Mouse (Mus musculus) midbrain, postnatal 0 days (tissue): ENCODE results near the gene Pde4b. TPM values are rescaled to one million over a fixed set of nuclear protein-coding genes. Genes with fewer than 3 reads are reported as not detected.

Experiments used
- ATAC-seq: fragments of 200-750 bp; cut with Nextera tagmentation; 2 replicates; pipeline ENCODE4 v1.8.0; 2017; ENCODE audit warnings: moderate number of reproducible peaks, mild to moderate bottlenecking, moderate TSS enrichment, moderate library complexity; ENCODE audit not compliant: low FRiP score
- DNase-seq: peaks from one replicate; pipeline ENCODE4 v3.0.0-alpha.2; 2015; ENCODE audit warnings: low spot score
- H3K27ac ChIP-seq: fragments of 300-500 bp; sonication (generic); 2 replicates; pipeline ENCODE4 v1.5.1; 2014; ENCODE audit warnings: low read depth, mild to moderate bottlenecking, low read length, mixed read lengths
- H3K27me3 ChIP-seq: fragments of 300-500 bp; sonication (generic); 2 replicates; pipeline ENCODE4 v1.6.1; 2014; ENCODE audit warnings: low read length, control low read depth, mixed read lengths; ENCODE audit not compliant: insufficient read depth
- H3K36me3 ChIP-seq: fragments of 300-500 bp; sonication (generic); 2 replicates; pipeline ENCODE4 v1.6.1; 2014; ENCODE audit warnings: low read length, control low read depth, mixed read lengths; ENCODE audit not compliant: insufficient read depth
- H3K4me1 ChIP-seq: fragments of 300-500 bp; sonication (generic); 2 replicates; pipeline ENCODE4 v1.6.1; 2014; ENCODE audit warnings: mild to moderate bottlenecking, control low read depth, antibody characterized with exemption, low read length, mixed read lengths; ENCODE audit not compliant: insufficient read depth
- H3K4me2 ChIP-seq: fragments of 300-500 bp; sonication (generic); 2 replicates; pipeline ENCODE4 v1.6.1; 2014; ENCODE audit warnings: low read depth, mild to moderate bottlenecking, low read length, mixed read lengths; ENCODE audit not compliant: poor library complexity, severe bottlenecking
- H3K4me3 ChIP-seq: fragments of 300-500 bp; sonication (generic); 2 replicates; pipeline ENCODE4 v1.5.1; 2014; ENCODE audit warnings: low read depth, mild to moderate bottlenecking, low read length, moderate library complexity
- H3K9ac ChIP-seq: fragments of 300-500 bp; sonication (generic); replicated peaks from 2 replicates; pipeline ENCODE4 v1.6.1; 2014; ENCODE audit warnings: mild to moderate bottlenecking, low read length, moderate library complexity, mixed read lengths; ENCODE audit not compliant: poor library complexity, severe bottlenecking
- H3K9me3 ChIP-seq: fragments of 300-500 bp; sonication (generic); 2 replicates; pipeline ENCODE4 v1.6.1; 2016; ENCODE audit warnings: low read length, control low read depth
- CTCF ChIP-seq: IDR thresholded peaks from 2 replicates; pipeline ENCODE4 v1.5.1; 2016; ENCODE audit warnings: antibody characterized with exemption, mild to moderate bottlenecking
- WGBS: fragments of 180-500 bp; shearing (Covaris S2); extraction: QIAGEN DNeasy Blood & Tissue Kit; methylation state at CpG from one replicate; pipeline ENCODE4 v1.1.7; 2014; 5-methylcytosine and 5-hydroxymethylcytosine counted together
- polyA plus RNA-seq: library from polyadenylated mRNA; unstranded; fragments of >200 nt; fragmentation: Nextera tagmentation; extraction: Ambion mirVana; gene quantifications from 2 replicates; pipeline ENCODE4 v1.2.1, GENCODE M21; 2015
- total RNA-seq: library from RNA; depleted of rRNA; stranded (reverse); fragments of >200 nt; gene quantifications from 2 replicates; pipeline ENCODE4 v1.2.3, GENCODE M21; 2014

Gene Pde4b
- total and polyA plus RNA-seq, 2 experiments from 2014 or later: 65.5 to 90.1 TPM

GRCm38 (mm10) chr4:102235151-102235550 lies 147.8 kb downstream of the Pde4b start:
- Histone ChIP-seq H3K4me2 (no peak overlapping the region), H3K9ac (no peak overlapping the region), H3K27me3 (no peaks in the 10 kb centered on the region), H3K9me3 (no peaks in the 10 kb centered on the region), H3K36me3 (no peaks in the 10 kb centered on the region), H3K27ac (no peak overlapping the region), H3K4me1 (no peaks in the 10 kb centered on the region), H3K4me3 (no peak overlapping the region)
- TF ChIP-seq CTCF: no peak
- 54% methylated on average over 2 of the region's 2 CpGs for WGBS
- no peak for ATAC-seq
- no peak for DNase-seq

GRCm38 (mm10) chr4:102239102-102239501 lies 151.8 kb downstream of the Pde4b start:
- Histone ChIP-seq H3K4me2 (no peak overlapping the region), H3K4me3 (no peak overlapping the region), H3K36me3 (no peaks in the 10 kb centered on the region), H3K4me1 (no peaks in the 10 kb centered on the region), H3K9me3 (no peaks in the 10 kb centered on the region), H3K27ac (no peak overlapping the region), H3K9ac (no peak overlapping the region), H3K27me3 (no peaks in the 10 kb centered on the region)
- ATAC-seq (no peak), DNase-seq (no peak)
- WGBS: 26% methylated on average over 2 of the region's 2 CpGs
- TF ChIP-seq CTCF: no peak

GRCm38 (mm10) chr4:102239657-102240390 lies 152.5 kb downstream of the Pde4b start:
- Histone ChIP-seq H3K4me2 (no peak overlapping the region), H3K4me3 (no peak overlapping the region), H3K36me3 (no peaks in the 10 kb centered on the region), H3K27ac (no peak overlapping the region), H3K9me3 (no peaks in the 10 kb centered on the region), H3K4me1 (no peaks in the 10 kb centered on the region), H3K27me3 (no peaks in the 10 kb centered on the region), H3K9ac (no peak overlapping the region)
- DNase-seq (peak; percentile 77), ATAC-seq (peak; percentile 65; the same call in 1 of the 2 replicates)
- WGBS: 52% methylated on average over 12 of the region's 12 CpGs
- no peak for TF ChIP-seq CTCF

GRCm38 (mm10) chr4:102240754-102241427 lies 153.5 kb downstream of the Pde4b start:
- H3K27ac ChIP-seq: no peak overlapping the region
- WGBS: 59% methylated on average over 8 of the region's 8 CpGs

GRCm38 (mm10) chr4:102253994-102254393 lies 166.7 kb downstream of the Pde4b start:
- ATAC-seq: 0 out of 2 replicates have a peak, but pooled peaks have one; percentile 2

More at GRCm38 (mm10) chr4:102240754-102241427, 153.5 kb downstream of the Pde4b start:
- no peak for DNase-seq
- no peak for ATAC-seq
- Histone ChIP-seq H3K4me1 (no peaks in the 10 kb centered on the region), H3K4me3 (no peak overlapping the region), H3K9ac (no peak overlapping the region), H3K9me3 (no peaks in the 10 kb centered on the region), H3K27me3 (no peaks in the 10 kb centered on the region), H3K4me2 (no peak overlapping the region), H3K36me3 (no peaks in the 10 kb centered on the region)
- TF ChIP-seq CTCF: no peak

More at GRCm38 (mm10) chr4:102253994-102254393, 166.7 kb downstream of the Pde4b start:
- DNase-seq: no peak
- peak overlapping the region; percentile 81 for H3K4me2 ChIP-seq
- H3K27me3 ChIP-seq: no peaks in the 10 kb centered on the region
- no peaks in the 10 kb centered on the region for H3K9me3 ChIP-seq
- no peak for TF ChIP-seq CTCF
- H3K4me3 ChIP-seq: peak overlapping the region; percentile 47
- 0 out of 2 replicates have a peak, but pooled peaks cover 2% of the 10 kb centered on the region for H3K4me1 ChIP-seq
- peak overlapping the region; percentile 40; the same call in 1 of the 2 replicates for H3K27ac ChIP-seq
- no peaks in the 10 kb centered on the region for H3K36me3 ChIP-seq
- no peak overlapping the region for H3K9ac ChIP-seq
